Mouse (Mus musculus) E14TG2a.4 (cell line): ENCODE results near the gene Gdpd2.
A peak's percentile ranks its signal among the peaks of the same experiment; 100 is the strongest.

ENCODE experiments used
- H3K27me3 ChIP-seq: 2 replicates; pipeline ENCODE4 v1.6.1; 2014; ENCODE audit warnings: low read length, control low read depth; ENCODE audit not compliant: insufficient read depth
- H3K36me3 ChIP-seq: 2 replicates; pipeline ENCODE4 v1.6.1; 2014; ENCODE audit warnings: low read length, control low read depth; ENCODE audit not compliant: insufficient read depth
- H3K4me1 ChIP-seq: replicated peaks from 2 replicates; pipeline ENCODE4 v1.6.1; 2014; ENCODE audit warnings: low read depth, low read length, control low read depth
- H3K4me3 ChIP-seq: replicated peaks from 2 replicates; pipeline ENCODE4 v1.5.1; 2014; ENCODE audit warnings: mild to moderate bottlenecking, low read length
- H3K9me3 ChIP-seq: 2 replicates; pipeline ENCODE4 v1.6.1; 2014; ENCODE audit warnings: low read length, control low read depth
- CTCF ChIP-seq: conservative IDR thresholded peaks from 2 replicates; pipeline ENCODE4 v1.5.1; 2014; ENCODE audit warnings: low read length
- NANOG ChIP-seq: IDR thresholded peaks from 2 replicates; pipeline ENCODE4 v1.6.1; 2014; ENCODE audit warnings: borderline replicate concordance, low read length, mixed read lengths
- POU5F1 ChIP-seq: IDR thresholded peaks from 2 replicates; pipeline ENCODE4 v1.6.1; 2014; ENCODE audit warnings: low read length, borderline replicate concordance

Gdpd2 gene

GRCm38 (mm10) chrX:100734359-100734758 lies 4.7 kb downstream of the Gdpd2 start:
- H3K36me3 ChIP-seq, result no peaks in the 10 kb centered on the region
- H3K4me1 ChIP-seq, result peaks cover 22% of the 10 kb centered on the region
- peaks cover 12% of the 10 kb centered on the region; the same call in 1 of the 2 replicates for H3K27me3 ChIP-seq
- TF ChIP-seq POU5F1 (no peak), NANOG (no peak), CTCF (no peak)
- no peaks in the 10 kb centered on the region for H3K9me3 ChIP-seq
- no peak overlapping the region for H3K4me3 ChIP-seq

GRCm38 (mm10) chrX:100738918-100739317 lies 9.2 kb downstream of the Gdpd2 start:
- peaks cover 4% of the 10 kb centered on the region for H3K27me3 ChIP-seq

GRCm38 (mm10) chrX:100739443-100739842 lies 9.8 kb downstream of the Gdpd2 start:
- TF ChIP-seq CTCF (no peak), POU5F1 (no peak), NANOG (no peak)
- Histone ChIP-seq H3K36me3 (no peaks in the 10 kb centered on the region), H3K9me3 (no peaks in the 10 kb centered on the region), H3K4me3 (no peak overlapping the region), H3K27me3 (peaks cover 4% of the 10 kb centered on the region), H3K4me1 (peaks cover 22% of the 10 kb centered on the region; the same call in 1 of the 2 replicates)

More at GRCm38 (mm10) chrX:100738918-100739317, 9.2 kb downstream of the Gdpd2 start:
- H3K36me3 ChIP-seq, result no peaks in the 10 kb centered on the region
- peak; percentile 37 for TF ChIP-seq CTCF
- no peak for TF ChIP-seq POU5F1
- no peaks in the 10 kb centered on the region for H3K9me3 ChIP-seq
- H3K4me3 ChIP-seq, result no peak overlapping the region
- H3K4me1 ChIP-seq, result peaks cover 22% of the 10 kb centered on the region; the same call in 1 of the 2 replicates

DNA sequence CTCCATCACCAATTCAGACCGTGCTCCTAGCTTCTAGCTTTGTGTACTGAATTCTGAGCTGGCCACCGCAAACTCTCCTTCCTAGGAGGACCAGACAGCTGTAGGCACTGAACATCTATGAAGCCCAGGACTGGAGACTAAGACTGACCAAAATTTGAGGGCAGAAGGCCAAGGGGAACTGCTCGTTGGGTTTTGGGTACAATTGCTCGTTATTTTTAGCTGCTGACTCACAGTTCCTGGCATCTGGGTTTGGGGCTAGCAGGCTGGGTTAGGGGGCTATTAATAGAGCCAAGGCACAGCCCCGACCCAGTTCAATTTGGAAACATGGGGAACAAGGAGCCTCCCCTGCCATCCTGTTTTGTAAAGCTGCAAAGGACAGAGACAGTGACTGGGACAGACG lies 11.1 kb downstream of the Gdpd2 start:
- Histone ChIP-seq H3K36me3 (no peaks in the 10 kb centered on the region), H3K4me1 (peaks cover 18% of the 10 kb centered on the region; the same call in 1 of the 2 replicates), H3K27me3 (peaks cover 4% of the 10 kb centered on the region), H3K4me3 (no peak overlapping the region), H3K9me3 (no peaks in the 10 kb centered on the region)
- TF ChIP-seq NANOG (no peak), POU5F1 (no peak), CTCF (no peak)

DNA sequence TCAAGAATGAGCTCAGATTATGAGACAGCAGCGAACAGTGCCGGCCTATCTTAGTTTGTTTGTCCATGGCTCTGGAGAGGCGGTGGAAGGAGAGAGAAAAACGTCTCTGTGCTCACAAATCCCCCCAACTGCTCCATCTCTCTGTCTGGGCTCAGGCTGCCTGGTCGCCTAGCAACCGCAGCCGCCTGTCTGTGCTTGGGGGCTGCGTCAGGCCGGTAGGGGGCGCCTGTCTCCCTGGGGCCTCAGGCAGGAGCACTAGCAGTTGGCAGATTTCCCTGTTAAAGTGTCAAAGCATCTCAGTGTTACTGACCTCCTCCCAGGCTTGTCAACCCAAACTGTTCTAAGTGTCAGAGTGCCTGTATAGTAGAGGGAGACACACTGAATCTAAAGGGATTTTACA lies 12.3 kb downstream of the Gdpd2 start:
- no peaks in the 10 kb centered on the region for H3K36me3 ChIP-seq
- no peak overlapping the region for H3K4me3 ChIP-seq
- peaks cover 4% of the 10 kb centered on the region for H3K27me3 ChIP-seq
- no peak for TF ChIP-seq NANOG
- no peak for TF ChIP-seq POU5F1
- TF ChIP-seq CTCF, result peak; percentile 55
- H3K4me1 ChIP-seq, result peaks cover 10% of the 10 kb centered on the region; the same call in 1 of the 2 replicates
- H3K9me3 ChIP-seq, result no peaks in the 10 kb centered on the region

GRCm38 (mm10) chrX:100765855-100766254 lies 36.2 kb downstream of the Gdpd2 start:
- Histone ChIP-seq H3K36me3 (no peaks in the 10 kb centered on the region), H3K4me1 (peaks cover 4% of the 10 kb centered on the region), H3K9me3 (no peaks in the 10 kb centered on the region), H3K4me3 (no peak overlapping the region), H3K27me3 (peaks cover 16% of the 10 kb centered on the region)
- TF ChIP-seq NANOG (no peak), POU5F1 (no peak), CTCF (peak; percentile 19; the same call in 1 of the 2 replicates)

DNA sequence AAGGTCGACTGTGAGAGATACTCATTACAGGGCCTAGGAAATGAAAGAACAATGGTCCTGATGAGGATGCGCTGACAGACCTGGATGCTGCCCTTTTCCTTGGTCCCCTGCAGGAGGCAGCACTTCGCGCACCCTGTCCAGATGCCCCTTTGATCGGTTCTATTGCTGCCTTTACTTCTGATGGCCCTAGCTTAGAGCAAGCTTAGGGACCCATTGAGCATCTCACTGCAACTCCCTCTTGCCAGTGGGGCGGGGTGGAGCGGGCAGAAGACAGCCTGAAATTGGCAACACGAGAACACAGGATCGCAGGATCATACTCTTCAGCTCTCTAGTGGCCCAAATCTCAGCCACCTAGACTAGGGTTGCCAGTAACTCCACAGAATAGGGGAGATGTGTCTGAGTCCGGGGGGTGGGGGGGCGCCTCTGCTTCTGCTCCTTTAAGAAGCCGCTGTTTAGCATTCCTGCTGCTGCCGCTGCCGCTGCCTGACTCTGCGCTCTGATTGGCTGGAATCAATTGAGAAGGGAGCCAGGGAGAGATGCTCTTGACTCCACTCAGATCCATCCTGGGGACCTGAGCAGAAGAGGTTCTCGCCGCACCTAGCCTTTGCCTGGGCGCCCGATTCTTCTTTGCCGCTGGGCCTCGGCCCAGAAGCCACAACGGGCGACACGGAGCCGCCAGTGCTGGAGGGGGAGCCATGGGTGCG lies 37.7 kb downstream of the Gdpd2 start, which contains the start of gene Dlg3:
Gene Dlg3, plus strand, starts transcription at position 542 of the 704 bp plus-strand sequence.
- Histone ChIP-seq H3K4me3 (peak within 1 kb of the TSS; percentile 84), H3K36me3 (no peaks in the 10 kb centered on the region), H3K9me3 (no peaks in the 10 kb centered on the region), H3K4me1 (peaks cover 4% of the 10 kb centered on the region), H3K27me3 (peaks cover 16% of the 10 kb centered on the region)
- TF ChIP-seq NANOG (no peak), CTCF (peak; percentile 23; the same call in 1 of the 2 replicates)

DNA sequence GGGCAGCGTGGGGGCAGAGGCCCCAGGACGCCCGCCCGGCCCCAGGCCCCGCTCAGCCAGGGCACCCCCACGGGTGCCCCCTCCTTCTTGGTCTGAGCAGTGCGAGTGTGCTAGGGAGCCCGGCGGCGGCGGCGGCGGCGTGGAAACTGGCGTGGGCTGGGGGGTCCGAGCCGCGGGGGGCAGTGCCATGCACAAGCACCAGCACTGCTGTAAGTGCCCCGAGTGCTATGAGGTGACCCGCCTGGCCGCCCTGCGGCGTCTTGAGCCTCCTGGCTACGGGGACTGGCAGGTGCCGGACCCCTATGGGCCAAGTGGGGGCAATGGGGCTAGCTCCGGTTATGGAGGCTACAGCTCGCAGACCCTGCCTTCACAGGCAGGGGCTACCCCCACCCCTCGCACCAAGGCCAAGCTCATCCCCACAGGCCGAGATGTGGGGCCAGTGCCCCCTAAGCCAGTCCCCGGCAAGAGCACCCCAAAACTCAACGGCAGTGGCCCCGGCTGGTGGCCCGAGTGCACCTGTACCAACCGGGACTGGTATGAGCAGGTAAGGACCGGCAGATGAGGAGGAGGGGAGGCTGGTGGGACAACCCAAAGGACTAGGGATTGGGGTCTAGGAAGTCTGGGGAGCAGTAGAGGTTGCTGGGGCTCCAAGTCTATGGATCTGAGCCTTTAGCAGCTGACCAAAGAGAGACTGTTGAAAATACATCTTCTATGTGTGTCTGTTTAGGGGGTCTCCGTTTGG lies 38.4 kb downstream of the Gdpd2 start:
- no peaks in the 10 kb centered on the region for H3K9me3 ChIP-seq
- H3K27me3 ChIP-seq, result peaks cover 16% of the 10 kb centered on the region
- H3K4me1 ChIP-seq, result peaks cover 4% of the 10 kb centered on the region
- no peak for TF ChIP-seq CTCF
- no peak for TF ChIP-seq NANOG
- no peak for TF ChIP-seq POU5F1
- H3K4me3 ChIP-seq, result peak overlapping the region; percentile 84
- no peaks in the 10 kb centered on the region for H3K36me3 ChIP-seq
